Mouse (Mus musculus) intestine, postnatal 0 days (tissue): ENCODE measurements around the gene Cebpa. TPM values are rescaled to one million over a fixed set of nuclear protein-coding genes. Genes with fewer than 3 reads are reported as not detected.
A peak's percentile ranks its signal among the peaks of the same experiment; 100 is the strongest.

ENCODE experiments used
- ATAC-seq: fragments of 200-750 bp; cut with Nextera tagmentation; 2 replicates; pipeline ENCODE4 v1.8.0; 2017; ENCODE audit warnings: mild to moderate bottlenecking, moderate TSS enrichment, moderate library complexity
- H3K27ac ChIP-seq: fragments of 300-500 bp; sonication (generic); 2 replicates; pipeline ENCODE4 v1.5.1; 2014; ENCODE audit warnings: mild to moderate bottlenecking, low read depth, low read length, moderate library complexity
- H3K27me3 ChIP-seq: fragments of 300-500 bp; sonication (generic); replicated peaks from 2 replicates; pipeline ENCODE4 v1.6.1; 2014; ENCODE audit warnings: low read length, mixed read lengths; ENCODE audit not compliant: control insufficient read depth, insufficient read depth
- H3K36me3 ChIP-seq: fragments of 300-500 bp; sonication (generic); 2 replicates; pipeline ENCODE4 v1.6.1; 2014; ENCODE audit warnings: mild to moderate bottlenecking, moderate library complexity; ENCODE audit not compliant: control insufficient read depth, insufficient read depth
- H3K4me1 ChIP-seq: fragments of 300-500 bp; sonication (generic); replicated peaks from 2 replicates; pipeline ENCODE4 v1.6.1; 2014; ENCODE audit warnings: antibody characterized with exemption, low read length, mixed read lengths; ENCODE audit not compliant: control insufficient read depth, insufficient read depth
- H3K4me2 ChIP-seq: fragments of 300-500 bp; sonication (generic); replicated peaks from 2 replicates; pipeline ENCODE4 v1.6.1; 2014; ENCODE audit warnings: low read depth, mild to moderate bottlenecking, moderate library complexity
- H3K4me3 ChIP-seq: fragments of 300-500 bp; sonication (generic); 2 replicates; pipeline ENCODE4 v1.5.1; 2014; ENCODE audit warnings: low read depth, low read length
- H3K9ac ChIP-seq: fragments of 300-500 bp; sonication (generic); 2 replicates; pipeline ENCODE4 v1.6.1; 2014; ENCODE audit warnings: mild to moderate bottlenecking, low read depth, low read length
- H3K9me3 ChIP-seq: fragments of 300-500 bp; sonication (generic); 2 replicates; pipeline ENCODE4 v1.6.1; 2016; ENCODE audit warnings: mixed run types; ENCODE audit not compliant: control insufficient read depth
- CTCF ChIP-seq: sonication (generic); IDR thresholded peaks from 2 replicates; pipeline ENCODE4 v1.5.1; 2016; ENCODE audit warnings: low read depth, mild to moderate bottlenecking, control low read depth, antibody characterized with exemption, moderate library complexity
- WGBS: fragments of 180-500 bp; shearing (Covaris S2); extraction: QIAGEN DNeasy Blood & Tissue Kit; methylation state at CpG from one replicate; pipeline ENCODE4 v1.1.7; 2014; 5-methylcytosine and 5-hydroxymethylcytosine counted together
- microRNA-seq: library from miRNA; unstranded; fragments of <30 nt; microRNA quantifications from one replicate; pipeline ENCODE4, GENCODE M21; 2016
- polyA plus RNA-seq: library from polyadenylated mRNA; unstranded; fragments of >200 nt; fragmentation: Nextera tagmentation; extraction: Ambion mirVana; gene quantifications from 2 replicates; pipeline ENCODE4 v1.2.1, GENCODE M21; 2015

The Cebpa gene
- polyA plus RNA-seq, 1 experiment from 2014 or later: 25.1 TPM

GRCm38 (mm10) chr7:35157512-35157911 lies 38.4 kb downstream of the Cebpa start:
- no peak for ATAC-seq
- Histone ChIP-seq H3K9me3 (no peaks in the 10 kb centered on the region), H3K9ac (no peak overlapping the region), H3K4me2 (no peak overlapping the region), H3K27me3 (no peaks in the 10 kb centered on the region), H3K27ac (no peak overlapping the region), H3K4me3 (no peak overlapping the region), H3K4me1 (no peaks in the 10 kb centered on the region), H3K36me3 (no peaks in the 10 kb centered on the region)
- no peak for TF ChIP-seq CTCF
- 73% methylated on average over 3 of the region's 3 CpGs for WGBS

- Histone ChIP-seq H3K9me3 (no peaks in the 10 kb centered on the region), H3K4me1 (no peaks in the 10 kb centered on the region), H3K4me2 (no peak overlapping the region), H3K27me3 (no peaks in the 10 kb centered on the region), H3K36me3 (no peaks in the 10 kb centered on the region), H3K4me3 (no peak overlapping the region), H3K27ac (no peak overlapping the region), H3K9ac (no peak overlapping the region)
- no peak for ATAC-seq
- WGBS: 78% methylated on average over 6 of the region's 6 CpGs
- no peak for TF ChIP-seq CTCF
Observed at GRCm38 (mm10) chr7:35162443-35162842, 43.4 kb downstream of the Cebpa start.

GRCm38 (mm10) chr7:35163600-35163999 lies 44.5 kb downstream of the Cebpa start:
- Histone ChIP-seq H3K9ac (no peak overlapping the region), H3K4me1 (no peaks in the 10 kb centered on the region), H3K9me3 (no peaks in the 10 kb centered on the region), H3K4me3 (no peak overlapping the region), H3K4me2 (no peak overlapping the region), H3K36me3 (no peaks in the 10 kb centered on the region), H3K27me3 (no peaks in the 10 kb centered on the region), H3K27ac (no peak overlapping the region)
- no peak for TF ChIP-seq CTCF
- 69% methylated on average over 7 of the region's 7 CpGs for WGBS
- no peak for ATAC-seq

- no peak overlapping the region for H3K27ac ChIP-seq
- WGBS: 74% methylated on average over 6 of the region's 6 CpGs
- ATAC-seq: no peak
- H3K4me3 ChIP-seq: no peak overlapping the region
- no peak for TF ChIP-seq CTCF
- no peaks in the 10 kb centered on the region for H3K9me3 ChIP-seq
- H3K9ac ChIP-seq: no peak overlapping the region
- no peaks in the 10 kb centered on the region for H3K36me3 ChIP-seq
- H3K4me2 ChIP-seq: no peak overlapping the region
- H3K4me1 ChIP-seq: 0 out of 2 replicates have a peak, but pooled peaks cover under 1% of the 10 kb centered on the region
- no peaks in the 10 kb centered on the region for H3K27me3 ChIP-seq
Observed at GRCm38 (mm10) chr7:35164131-35164530, 45.0 kb downstream of the Cebpa start.

- no peak overlapping the region for H3K27ac ChIP-seq
- H3K4me2 ChIP-seq: no peak overlapping the region
- H3K4me1 ChIP-seq: 0 out of 2 replicates have a peak, but pooled peaks cover 3% of the 10 kb centered on the region
- ATAC-seq: no peak
- no peaks in the 10 kb centered on the region for H3K36me3 ChIP-seq
- H3K4me3 ChIP-seq: no peak overlapping the region
- no peak overlapping the region for H3K9ac ChIP-seq
- TF ChIP-seq CTCF: no peak
- H3K27me3 ChIP-seq: no peaks in the 10 kb centered on the region
- WGBS: 84% methylated on average over 5 of the region's 5 CpGs
- H3K9me3 ChIP-seq: no peaks in the 10 kb centered on the region
Observed at GRCm38 (mm10) chr7:35166988-35167387, 47.9 kb downstream of the Cebpa start.

GRCm38 (mm10) chr7:35167925-35168324 lies 48.8 kb downstream of the Cebpa start:
- Histone ChIP-seq H3K36me3 (no peaks in the 10 kb centered on the region), H3K27me3 (no peaks in the 10 kb centered on the region), H3K4me1 (0 out of 2 replicates have a peak, but pooled peaks cover 3% of the 10 kb centered on the region), H3K4me3 (no peak overlapping the region), H3K9ac (no peak overlapping the region), H3K27ac (no peak overlapping the region), H3K4me2 (no peak overlapping the region), H3K9me3 (no peaks in the 10 kb centered on the region)
- ATAC-seq: no peak
- 74% methylated on average over 2 of the region's 2 CpGs for WGBS
- no peak for TF ChIP-seq CTCF

- Histone ChIP-seq H3K36me3 (no peaks in the 10 kb centered on the region), H3K9ac (no peak overlapping the region), H3K27me3 (no peaks in the 10 kb centered on the region), H3K4me1 (0 out of 2 replicates have a peak, but pooled peaks cover 3% of the 10 kb centered on the region), H3K9me3 (no peaks in the 10 kb centered on the region), H3K27ac (no peak overlapping the region), H3K4me2 (no peak overlapping the region), H3K4me3 (no peak overlapping the region)
- peak; percentile 95 for TF ChIP-seq CTCF
- ATAC-seq: peak; percentile 56; the same call in 1 of the 2 replicates
- 16% methylated on average over 6 of the region's 6 CpGs for WGBS
Observed at GRCm38 (mm10) chr7:35169341-35169740, 50.2 kb downstream of the Cebpa start.

Small RNA genes within 50 kb of the gene (microRNA-seq; reads per million reads assigned to microRNA genes)
- gene Gm25033: not detected

Other genes starting within 250 kb of the Cebpa start
- gene Pepd, start 206.9 kb upstream of the Cebpa start, polyA plus RNA-seq: 178 and 192 TPM in 2 replicates
- gene Cebpg, start 62.7 kb upstream of the Cebpa start, polyA plus RNA-seq: 52.4 and 58.4 TPM in 2 replicates
- gene Slc7a10, start 67.1 kb downstream of the Cebpa start, polyA plus RNA-seq: 0.34 and 0.42 TPM in 2 replicates
- 1.6 and 2.1 TPM in 2 replicates for gene Lrp3, start 96.2 kb downstream of the Cebpa start, polyA plus RNA-seq
- 8.6 and 9.1 TPM in 2 replicates for gene Gpatch1, start 199.1 kb downstream of the Cebpa start, polyA plus RNA-seq
- 63.3 and 75.0 TPM in 2 replicates for gene Rhpn2, start 214.9 kb downstream of the Cebpa start, polyA plus RNA-seq